Comparison of ENCODE assay signal across 9 mouse cellular contexts in genomic region chr2:85038336-85038735, GRCm38 (mm10). TPM values are rescaled to one million over a fixed set of nuclear protein-coding genes. Genes with fewer than 3 reads are reported as not detected.
DNase-seq lines count a peak whose midpoint lies in the region; ATAC-seq and TF ChIP-seq lines count a peak whose summit lies in the region.
"Had no signal": no experiment of that assay in that cellular context is flagged by ENCODE, and none has a peak within 500 bp of the region (broad histone marks: within the 10 kb centered on the region; RNA-seq: fewer than 3 reads in every experiment).

No protein-coding gene starts in this region.

- peaks cover 32% of the 10 kb centered on the region for H3K79me2 ChIP-seq in CH12.LX (replicated peaks; ENCODE audit: control insufficient read depth, extremely low read depth, insufficient read depth, poor library complexity, severe bottlenecking)

- no peaks in the 10 kb centered on the region for H3K9me3 ChIP-seq in CH12.LX (replicated peaks; ENCODE audit: low read length)
- no peaks in the 10 kb centered on the region for H3K9me3 ChIP-seq in forebrain, embryonic 13.5 days (replicated peaks)
- H3K9me3 ChIP-seq in liver, embryonic 15.5 days (replicated peaks), result no peaks in the 10 kb centered on the region

- peaks cover 9 to 64% of the 10 kb centered on the region in 2 experiments for H3K4me1 ChIP-seq in CH12.LX (ENCODE audit: control insufficient read depth in 1 of 2, insufficient read depth in 2 of 2)
- peaks cover 18% of the 10 kb centered on the region for H3K4me1 ChIP-seq in forebrain, embryonic 13.5 days
- H3K4me1 ChIP-seq in liver, embryonic 15.5 days (replicated peaks), result peaks cover 25% of the 10 kb centered on the region

- no peak for DNase-seq in gastrocnemius, adult 2 months
- no peak for DNase-seq in gastrocnemius, postnatal 14 days
- DNase-seq in CH12.LX (ENCODE audit: extremely low read depth), result no peak
- DNase-seq in adrenal gland, postnatal 4 days (ENCODE audit: low spot score in 2 of 2), result no peak
- no peak for DNase-seq in cerebellum, adult 9-11 months
- DNase-seq in kidney, adult 11 months, result no peak

- TF ChIP-seq CTCF in gastrocnemius, adult 2 months (IDR thresholded peaks at IDR 0.05), result no peak
- TF ChIP-seq CTCF in CH12.LX (conservative IDR thresholded peaks at IDR 0.05 in 1 of 2, IDR thresholded peaks at IDR 0.05 in 1 of 2; ENCODE audit: low read depth in 2 of 2, low read length in 2 of 2), result no peak

- no peak for TF ChIP-seq POLR2A in CH12.LX (IDR thresholded peaks at IDR 0.05; ENCODE audit: low read depth, low read length)

- dilution Hi-C loops in CH12.LX (cut with MboI; ENCODE audit: extremely low pct_ligation_motif_present, extremely low pct_unique_long_range_greater_than_20kb, low sequenced_read_pairs), result no loop called here

- intact Hi-C loops in gastrocnemius, adult 2 months (cut with DNase I), result loop anchor here (10.0 kb wide), 1 partner anchor 314 kb away; the partner anchor contains the start of gene Clp1
- intact Hi-C loops in gastrocnemius, postnatal 14 days (cut with DNase I; ENCODE audit: low total_unique reads), result no loop called here

- no peak for ATAC-seq in forebrain, embryonic 13.5 days
- no peak for ATAC-seq in liver, embryonic 15.5 days (ENCODE audit: insufficient read depth)

- in situ Hi-C loops in CH12.LX (cut with MboI; ENCODE audit: low pct_ligation_motif_present, low pct_unique_long_range_greater_than_20kb, low sequenced_read_pairs), result no loop called here

- H3K4me2 ChIP-seq in CH12.LX (ENCODE audit: insufficient read depth, low read depth, poor library complexity, severe bottlenecking), result peak overlapping the region; percentile 85
- peak overlapping the region; percentile 73 for H3K4me2 ChIP-seq in forebrain, embryonic 13.5 days
- H3K4me2 ChIP-seq in liver, embryonic 15.5 days, result peak overlapping the region; percentile 87

- 77% methylated on average over 13 of the region's 13 CpGs for WGBS in forebrain, embryonic 13.5 days
- 75% methylated on average over 13 of the region's 13 CpGs for WGBS in liver, embryonic 15.5 days (ENCODE audit: insufficient replicate concordance)

- no peak overlapping the region for H3K27ac ChIP-seq in gastrocnemius, adult 2 months
- no peak overlapping the region for H3K27ac ChIP-seq in CH12.LX (ENCODE audit: insufficient read depth, low read depth)
- H3K27ac ChIP-seq in forebrain, embryonic 13.5 days, result no peak overlapping the region
- H3K27ac ChIP-seq in liver, embryonic 15.5 days (replicated peaks), result peak overlapping the region; percentile 80

- H3K27me3 ChIP-seq in CH12.LX (replicated peaks), result no peaks in the 10 kb centered on the region
- H3K27me3 ChIP-seq in forebrain, embryonic 13.5 days, result no peaks in the 10 kb centered on the region
- peaks cover 26% of the 10 kb centered on the region for H3K27me3 ChIP-seq in liver, embryonic 15.5 days

- no peak for TF ChIP-seq RAD21 in CH12.LX (IDR thresholded peaks at IDR 0.05; ENCODE audit: low read depth, low read length)

- no peak for TF ChIP-seq EP300 in CH12.LX (IDR thresholded peaks at IDR 0.05; ENCODE audit: low read length)

- peak overlapping the region; percentile 97 for H3K4me3 ChIP-seq in gastrocnemius, adult 2 months
- H3K4me3 ChIP-seq in CH12.LX (replicated peaks in 1 of 3; ENCODE audit: low read depth in 2 of 3, low read length in 2 of 3, poor library complexity in 1 of 3), result peak overlapping the region; percentile 71 to 93 (median 77)
- peak overlapping the region; percentile 86 for H3K4me3 ChIP-seq in forebrain, embryonic 13.5 days
- H3K4me3 ChIP-seq in liver, embryonic 15.5 days (replicated peaks), result peak overlapping the region; percentile 83

- peak overlapping the region; percentile 81 for H3K9ac ChIP-seq in CH12.LX (ENCODE audit: insufficient read depth, low read depth)
- peak overlapping the region; percentile 93 for H3K9ac ChIP-seq in forebrain, embryonic 13.5 days
- H3K9ac ChIP-seq in liver, embryonic 15.5 days, result peak overlapping the region; percentile 85

- H3K36me3 ChIP-seq in CH12.LX (replicated peaks in 1 of 2; ENCODE audit: control insufficient read depth in 1 of 2, insufficient read depth in 1 of 2, low read length in 1 of 2), result peaks cover 38 to 47% of the 10 kb centered on the region in 2 experiments
- H3K36me3 ChIP-seq in forebrain, embryonic 13.5 days (ENCODE audit: poor library complexity, severe bottlenecking), result peaks cover 42% of the 10 kb centered on the region
- H3K36me3 ChIP-seq in liver, embryonic 15.5 days (replicated peaks), result peaks cover 49% of the 10 kb centered on the region

TF ChIP-seq in CH12.LX, 34 proteins besides CTCF, POLR2A, EP300 and RAD21:
- TF ChIP-seq ZMIZ1 (IDR thresholded peaks at IDR 0.05; ENCODE audit: low read depth, low read length), result no peak
- TF ChIP-seq JUN (IDR thresholded peaks at IDR 0.05; ENCODE audit: insufficient read depth, low read depth, low read length), result no peak
- no peak for TF ChIP-seq TCF12 (IDR thresholded peaks at IDR 0.05; ENCODE audit: low read depth, low read length)
- TF ChIP-seq POLR2AphosphoS2 (IDR thresholded peaks at IDR 0.05; ENCODE audit: low read depth, low read length), result no peak
- no peak for TF ChIP-seq NELFE (IDR thresholded peaks at IDR 0.05; ENCODE audit: low read depth, low read length)

RNA-seq across cellular contexts. Expression of gene P2rx3, which starts 1.1 kb away (rescaled TPM):
- total RNA-seq in gastrocnemius, adult 2 months (2021), result under 1 TPM; 0.36 to 0.59 TPM
- under 1 TPM; 0.89 to 0.92 TPM for total RNA-seq in gastrocnemius, postnatal 14 days (2021)
- total RNA-seq in CH12.LX (2012; rRNA removed) (2.4 and 7.1 TPM in 2 replicates), CH12.LX (2014; rRNA removed) (1.7 and 2.2 TPM in 2 replicates)
- polyA plus RNA-seq in CH12.LX (2012; ENCODE audit: insufficient read length, low read depth), result 3.7 and 4.7 TPM in 2 replicates
- 0.79 and 0.90 TPM in 2 replicates for polyA plus RNA-seq in forebrain, embryonic 13.5 days (2015; fragmentation: Nextera tagmentation; extraction: Ambion mirVana)
- 0.25 and 0.30 TPM in 2 replicates for polyA plus RNA-seq in liver, embryonic 15.5 days (2015; fragmentation: Nextera tagmentation; extraction: Ambion mirVana)
- total RNA-seq in adrenal gland, postnatal 4 days (2021), result 1 to 10 TPM; 1.8 to 2.1 TPM

RNA-seq across cellular contexts. Expression of gene Ssrp1, which starts 1.3 kb away (rescaled TPM):
- total RNA-seq in gastrocnemius, adult 2 months (2021), result 10 to 100 TPM; 28.5 to 30.8 TPM
- total RNA-seq in gastrocnemius, postnatal 14 days (2021), result 10 to 100 TPM; 34.0 to 44.2 TPM
- total RNA-seq in CH12.LX (2012; rRNA removed) (241 and 287 TPM in 2 replicates), CH12.LX (2014; rRNA removed) (287 and 297 TPM in 2 replicates)
- polyA plus RNA-seq in CH12.LX (2012; ENCODE audit: insufficient read length, low read depth), result 437 and 585 TPM in 2 replicates
- polyA plus RNA-seq in forebrain, embryonic 13.5 days (2015; fragmentation: Nextera tagmentation; extraction: Ambion mirVana), result 281 and 310 TPM in 2 replicates
- 145 and 148 TPM in 2 replicates for polyA plus RNA-seq in liver, embryonic 15.5 days (2015; fragmentation: Nextera tagmentation; extraction: Ambion mirVana)
- total RNA-seq in adrenal gland, postnatal 4 days (2021), result 100 to 1,000 TPM; 184 to 197 TPM

RNA-seq across cellular contexts. Expression of gene Tnks1bp1, which starts 9.5 kb away (rescaled TPM):
- total RNA-seq in gastrocnemius, adult 2 months (2021), result 10 to 100 TPM; 23.3 to 29.7 TPM
- 10 to 100 TPM; 47.3 to 48.5 TPM for total RNA-seq in gastrocnemius, postnatal 14 days (2021)
- total RNA-seq in CH12.LX (2012; rRNA removed), result 3.8 and 7.5 TPM in 2 replicates
- 1.5 TPM in 2 replicates for total RNA-seq in CH12.LX (2014; rRNA removed)
- polyA plus RNA-seq in CH12.LX (2012; ENCODE audit: insufficient read length, low read depth), result 3.9 and 4.0 TPM in 2 replicates
- 20.1 and 24.9 TPM in 2 replicates for polyA plus RNA-seq in forebrain, embryonic 13.5 days (2015; fragmentation: Nextera tagmentation; extraction: Ambion mirVana)
- polyA plus RNA-seq in liver, embryonic 15.5 days (2015; fragmentation: Nextera tagmentation; extraction: Ambion mirVana), result 4.8 and 5.1 TPM in 2 replicates
- 100 to 1,000 TPM; 138 to 142 TPM for total RNA-seq in adrenal gland, postnatal 4 days (2021)

RNA-seq across cellular contexts. Expression of gene Prg3, which starts 50.3 kb away (rescaled TPM):
- total RNA-seq in gastrocnemius, adult 2 months (2021), result not detected
- total RNA-seq in gastrocnemius, postnatal 14 days (2021), result not detected
- total RNA-seq in CH12.LX (2012; rRNA removed) (not detected in 2 replicates), CH12.LX (2014; rRNA removed) (not detected in 2 replicates)
- polyA plus RNA-seq in CH12.LX (2012; ENCODE audit: insufficient read length, low read depth), result not detected in 2 replicates
- polyA plus RNA-seq in forebrain, embryonic 13.5 days (2015; fragmentation: Nextera tagmentation; extraction: Ambion mirVana), result not detected in 2 replicates
- 1.8 and 6.4 TPM in 2 replicates for polyA plus RNA-seq in liver, embryonic 15.5 days (2015; fragmentation: Nextera tagmentation; extraction: Ambion mirVana)
- total RNA-seq in adrenal gland, postnatal 4 days (2021), result under 1 TPM; 0.50 to 0.73 TPM
- total RNA-seq: megakaryocyte-erythroid progenitor cell, adult 5-6 weeks had no signal

RNA-seq across cellular contexts. Expression of gene Prg2, which starts 58.1 kb away (rescaled TPM):
- total RNA-seq in gastrocnemius, adult 2 months (2021), result not detected
- under 1 TPM in 1 of 2 experiments, not detected in 1; 0.29 TPM for total RNA-seq in gastrocnemius, postnatal 14 days (2021)
- total RNA-seq in CH12.LX (2012; rRNA removed) (0.81 and 1.5 TPM in 2 replicates), CH12.LX (2014; rRNA removed) (0.60 and 1.1 TPM in 2 replicates)
- 0.49 and 0.93 TPM in 2 replicates for polyA plus RNA-seq in CH12.LX (2012; ENCODE audit: insufficient read length, low read depth)
- 0.44 TPM in 1 of 2 replicates, not detected in the other for polyA plus RNA-seq in forebrain, embryonic 13.5 days (2015; fragmentation: Nextera tagmentation; extraction: Ambion mirVana)
- polyA plus RNA-seq in liver, embryonic 15.5 days (2015; fragmentation: Nextera tagmentation; extraction: Ambion mirVana), result 26.7 and 68.4 TPM in 2 replicates
- total RNA-seq in adrenal gland, postnatal 4 days (2021), result 1 to 10 TPM; 2.2 to 7.8 TPM

Comparison
In these comparisons a context has a peak if more than half of its experiments do, and no peak if none do; other contexts are left out.
1. RNA of gene Ssrp1, which starts 1.3 kb away (total RNA-seq): 241 to 297 TPM in CH12.LX and 184 to 197 TPM in adrenal gland, postnatal 4 days; 34.0 to 44.2 TPM in gastrocnemius, postnatal 14 days and 28.5 to 30.8 TPM in gastrocnemius, adult 2 months; every median in the first group is over 4 times any median in the second.
2. Peak in every context shown above with its lines, with median percentiles within 50 percentile points of each other: H3K4me3 ChIP-seq, H3K4me2 ChIP-seq and H3K9ac ChIP-seq.